Mouse (Mus musculus) embryonic facial prominence, embryonic 10.5 days (tissue): ENCODE data around the gene Rec114. TPM values are rescaled to one million over a fixed set of nuclear protein-coding genes. Genes with fewer than 3 reads are reported as not detected.

ENCODE experiments used
- DNase-seq: peaks from one replicate; pipeline ENCODE4 v3.0.0-alpha.2; 2017; ENCODE audit warnings: low spot score
- H3K27ac ChIP-seq: fragments of 300-500 bp; sonication (generic); replicated peaks from 2 replicates; pipeline ENCODE4 v1.5.1; 2016; ENCODE audit warnings: mild to moderate bottlenecking
- H3K27me3 ChIP-seq: fragments of 300-500 bp; sonication (generic); replicated peaks from 2 replicates; pipeline ENCODE4 v1.6.1; 2016; ENCODE audit warnings: low read depth, mild to moderate bottlenecking; ENCODE audit not compliant: poor library complexity, severe bottlenecking
- H3K36me3 ChIP-seq: fragments of 300-500 bp; sonication (generic); replicated peaks from 2 replicates; pipeline ENCODE4 v1.6.1; 2016; ENCODE audit warnings: mild to moderate bottlenecking, moderate library complexity
- H3K4me1 ChIP-seq: fragments of 300-500 bp; sonication (generic); 2 replicates; pipeline ENCODE4 v1.6.1; 2016
- H3K4me3 ChIP-seq: fragments of 300-500 bp; sonication (generic); 2 replicates; pipeline ENCODE4 v1.5.1; 2016; ENCODE audit warnings: mild to moderate bottlenecking, moderate library complexity
- H3K9me3 ChIP-seq: fragments of 300-500 bp; sonication (generic); 2 replicates; pipeline ENCODE4 v1.6.1; 2016; ENCODE audit warnings: mild to moderate bottlenecking
- WGBS: fragments of 180-500 bp; shearing (Covaris S2); methylation state at CpG from one replicate; pipeline ENCODE4 v1.1.7; 2016; 5-methylcytosine and 5-hydroxymethylcytosine counted together
- polyA plus RNA-seq: library from polyadenylated mRNA; unstranded; fragments of >200 nt; fragmentation: Nextera tagmentation; extraction: Ambion mirVana; gene quantifications from 2 replicates; pipeline ENCODE4 v1.2.1, GENCODE M21; 2016

Rec114 gene
- polyA plus RNA-seq, 1 experiment from 2014 or later = 1.9 TPM

GRCm38 (mm10) chr9:58658596-58659309 is 85.0 kb downstream of the Rec114 start:
- H3K27ac ChIP-seq = 0 out of 2 replicates have a peak overlapping the region, but pooled peaks have one; percentile 7
- WGBS = 90% methylated on average over 4 of the region's 4 CpGs

GRCm38 (mm10) chr9:58657735-58658512 is 85.8 kb downstream of the Rec114 start:
- H3K36me3 ChIP-seq = peaks cover 36% of the 10 kb centered on the region
- 0 out of 2 replicates have a peak overlapping the region, but pooled peaks have one; percentile 7 for H3K27ac ChIP-seq
- no peak for DNase-seq
- no peaks in the 10 kb centered on the region for H3K4me1 ChIP-seq
- WGBS = 84% methylated on average over 5 of the region's 5 CpGs
- H3K27me3 ChIP-seq = no peaks in the 10 kb centered on the region
- no peaks in the 10 kb centered on the region for H3K9me3 ChIP-seq
- no peak overlapping the region for H3K4me3 ChIP-seq

More at GRCm38 (mm10) chr9:58658596-58659309, 85.0 kb downstream of the Rec114 start:
- peaks cover 36% of the 10 kb centered on the region for H3K36me3 ChIP-seq
- no peak overlapping the region for H3K4me3 ChIP-seq
- no peak for DNase-seq
- no peaks in the 10 kb centered on the region for H3K4me1 ChIP-seq
- no peaks in the 10 kb centered on the region for H3K9me3 ChIP-seq
- H3K27me3 ChIP-seq = no peaks in the 10 kb centered on the region

- WGBS = 90% methylated on average over 2 of the region's 2 CpGs
- Histone ChIP-seq H3K27ac (no peak overlapping the region), H3K9me3 (no peaks in the 10 kb centered on the region), H3K27me3 (no peaks in the 10 kb centered on the region), H3K36me3 (peaks cover 27% of the 10 kb centered on the region), H3K4me1 (no peaks in the 10 kb centered on the region), H3K4me3 (no peak overlapping the region)
- no peak for DNase-seq
Measured at GRCm38 (mm10) chr9:58656824-58657223, 86.9 kb downstream of the Rec114 start.

GRCm38 (mm10) chr9:58656396-58656795 is 87.4 kb downstream of the Rec114 start:
- H3K4me3 ChIP-seq = no peak overlapping the region
- H3K36me3 ChIP-seq = peaks cover 29% of the 10 kb centered on the region
- no peaks in the 10 kb centered on the region for H3K27me3 ChIP-seq
- no peaks in the 10 kb centered on the region for H3K9me3 ChIP-seq
- H3K27ac ChIP-seq = no peak overlapping the region
- no peaks in the 10 kb centered on the region for H3K4me1 ChIP-seq
- 66% methylated on average over 2 of the region's 2 CpGs for WGBS
- no peak for DNase-seq

- no peak for DNase-seq
- Histone ChIP-seq H3K27ac (no peak overlapping the region), H3K9me3 (no peaks in the 10 kb centered on the region), H3K27me3 (no peaks in the 10 kb centered on the region), H3K4me3 (no peak overlapping the region), H3K36me3 (peaks cover 28% of the 10 kb centered on the region), H3K4me1 (no peaks in the 10 kb centered on the region)
- WGBS = 78% methylated on average over 4 of the region's 4 CpGs
Measured at GRCm38 (mm10) chr9:58654494-58654893, 89.3 kb downstream of the Rec114 start.

GRCm38 (mm10) chr9:58651993-58652392 is 91.8 kb downstream of the Rec114 start:
- 65% methylated on average over 4 of the region's 4 CpGs for WGBS
- no peaks in the 10 kb centered on the region for H3K9me3 ChIP-seq
- DNase-seq = no peak
- H3K4me3 ChIP-seq = no peak overlapping the region
- H3K36me3 ChIP-seq = peaks cover 22% of the 10 kb centered on the region; the same call in 1 of the 2 replicates
- no peaks in the 10 kb centered on the region for H3K27me3 ChIP-seq
- no peak overlapping the region for H3K27ac ChIP-seq
- H3K4me1 ChIP-seq = peaks cover 10% of the 10 kb centered on the region

- DNase-seq = no peak
- H3K27me3 ChIP-seq = no peaks in the 10 kb centered on the region
- no peak overlapping the region for H3K4me3 ChIP-seq
- H3K4me1 ChIP-seq = peaks cover 10% of the 10 kb centered on the region
- whole genome bisulfite sequencing = 73% methylated on average over 4 of the region's 4 CpGs
- H3K27ac ChIP-seq = no peak overlapping the region
- peaks cover 30% of the 10 kb centered on the region for H3K36me3 ChIP-seq
- H3K9me3 ChIP-seq = no peaks in the 10 kb centered on the region
Measured at GRCm38 (mm10) chr9:58649265-58649626, 94.5 kb downstream of the Rec114 start.

GRCm38 (mm10) chr9:58648406-58649264 is 95.1 kb downstream of the Rec114 start:
- WGBS = 68% methylated on average over 6 of the region's 6 CpGs
- Histone ChIP-seq H3K27me3 (no peaks in the 10 kb centered on the region), H3K4me3 (no peak overlapping the region), H3K4me1 (peaks cover 10% of the 10 kb centered on the region), H3K9me3 (no peaks in the 10 kb centered on the region), H3K27ac (no peak overlapping the region), H3K36me3 (peaks cover 36% of the 10 kb centered on the region)
- DNase-seq = no peak

GRCm38 (mm10) chr9:58630441-58630840 is 113.3 kb downstream of the Rec114 start:
- WGBS = 89% methylated on average over 2 of the region's 2 CpGs
- no peaks in the 10 kb centered on the region for H3K9me3 ChIP-seq
- H3K27ac ChIP-seq = no peak overlapping the region
- no peaks in the 10 kb centered on the region for H3K4me1 ChIP-seq
- no peaks in the 10 kb centered on the region for H3K27me3 ChIP-seq
- H3K36me3 ChIP-seq = peaks cover 57% of the 10 kb centered on the region
- DNase-seq = no peak
- H3K4me3 ChIP-seq = no peak overlapping the region

GRCm38 (mm10) chr9:58627197-58627596 is 116.6 kb downstream of the Rec114 start:
- Histone ChIP-seq H3K36me3 (peaks cover 51% of the 10 kb centered on the region), H3K4me3 (no peak overlapping the region), H3K4me1 (no peaks in the 10 kb centered on the region), H3K9me3 (no peaks in the 10 kb centered on the region), H3K27me3 (no peaks in the 10 kb centered on the region), H3K27ac (no peak overlapping the region)
- 85% methylated on average over 2 of the region's 2 CpGs for WGBS
- DNase-seq = no peak

GRCm38 (mm10) chr9:58623009-58623408 is 120.8 kb downstream of the Rec114 start:
- 94% methylated on average over 1 of the region's 1 CpGs for WGBS
- H3K9me3 ChIP-seq = no peaks in the 10 kb centered on the region
- H3K27me3 ChIP-seq = no peaks in the 10 kb centered on the region
- H3K4me1 ChIP-seq = peaks cover 4% of the 10 kb centered on the region; the same call in 1 of the 2 replicates
- no peak overlapping the region for H3K27ac ChIP-seq
- no peak for DNase-seq
- H3K4me3 ChIP-seq = no peak overlapping the region
- H3K36me3 ChIP-seq = peaks cover 32% of the 10 kb centered on the region
